Mouse (Mus musculus): ENCODE data around the gene Tgfbr3. TPM values are rescaled to one million over a fixed set of nuclear protein-coding genes. Genes with fewer than 3 reads are reported as not detected.
"Not testable (repeated sequence)": the region's sequence is repeated elsewhere in the genome, so short reads cannot be mapped to it uniquely, and the experiment has no call there.

Gene Tgfbr3
- polyA plus RNA-seq, 1 experiment from 2014 or later = 7.1 TPM

DNA sequence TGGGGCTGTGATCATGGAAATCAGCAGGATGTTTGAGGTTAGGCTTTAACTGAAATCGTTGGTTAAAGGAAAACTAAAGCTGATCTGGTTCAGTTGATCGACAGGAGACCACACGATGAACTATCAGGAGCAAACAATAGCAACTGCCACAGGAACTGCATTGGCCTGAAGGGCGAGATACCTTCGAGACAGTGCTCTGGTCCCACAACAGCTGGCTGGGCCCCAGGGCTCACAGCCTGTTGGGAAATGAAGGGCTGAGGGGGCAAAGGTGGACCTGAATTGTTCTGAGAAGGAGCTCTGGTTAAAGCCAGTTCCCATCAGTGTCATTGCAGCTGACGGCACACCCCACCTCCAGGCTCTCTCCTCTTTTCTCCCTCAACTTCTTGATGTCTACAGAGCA is 52.5 kb downstream of the Tgfbr3 start:
- ATAC-seq (ENCODE audit: low read depth) = peak; percentile 56
- Histone ChIP-seq H3K36me3 (no peaks in the 10 kb centered on the region), H3K4me3 (replicated peaks) (no peak overlapping the region), H3K9ac (peak overlapping the region; percentile 46), H3K27me3 (no peaks in the 10 kb centered on the region), H3K4me2 (peak overlapping the region; percentile 23), H3K27ac (peak overlapping the region; percentile 78), H3K4me1 (replicated peaks) (peaks cover 78% of the 10 kb centered on the region), H3K9me3 (replicated peaks) (no peaks in the 10 kb centered on the region)
- peak; percentile 40 for DNase-seq
- WGBS (ENCODE audit: insufficient replicate concordance) = 7% methylated on average over 6 of the region's 6 CpGs

- H3K4me2 ChIP-seq = no peak overlapping the region
- no peaks in the 10 kb centered on the region for H3K36me3 ChIP-seq
- no peaks in the 10 kb centered on the region for H3K27me3 ChIP-seq
- ATAC-seq (ENCODE audit: low read depth) (no peak), DNase-seq (no peak)
- WGBS (ENCODE audit: insufficient replicate concordance) = 48% methylated on average over 5 of the region's 5 CpGs
- no peak overlapping the region for H3K4me3 ChIP-seq (replicated peaks)
- peak overlapping the region; percentile 78 for H3K27ac ChIP-seq
- H3K9ac ChIP-seq = no peak overlapping the region
- H3K4me1 ChIP-seq (replicated peaks) = peaks cover 79% of the 10 kb centered on the region
- H3K9me3 ChIP-seq (replicated peaks) = no peaks in the 10 kb centered on the region
These were observed 53.4 kb downstream of the Tgfbr3 start for GRCm38 (mm10) chr5:107236039-107236438.

GRCm38 (mm10) chr5:107233366-107234354 is 55.8 kb downstream of the Tgfbr3 start:
- 30% methylated on average over 14 of the region's 14 CpGs for WGBS (ENCODE audit: insufficient replicate concordance)
- peak; percentile 66 for ATAC-seq (ENCODE audit: low read depth)
- no peak overlapping the region for H3K4me3 ChIP-seq (replicated peaks)

DNA sequence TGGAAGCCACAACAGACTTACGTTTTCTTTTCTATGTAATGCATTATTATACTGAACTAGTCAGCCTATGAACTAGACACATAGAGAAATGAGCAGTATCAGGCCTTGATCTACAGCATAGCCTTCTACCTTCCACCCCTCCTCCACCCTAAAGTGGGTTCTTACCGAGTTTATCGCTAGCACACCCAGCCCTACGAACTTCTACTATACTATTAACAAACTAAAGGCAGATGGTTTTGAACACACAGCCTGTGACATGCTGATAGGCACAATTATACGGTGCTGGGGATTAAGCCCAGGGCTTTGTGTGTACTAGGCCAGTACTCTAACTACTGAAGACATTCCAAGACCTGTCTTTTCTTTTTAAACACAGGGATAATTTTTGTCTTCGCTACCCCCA is 59.2 kb downstream of the Tgfbr3 start:
- DNase-seq = peak; percentile 50
- peak; percentile 82 for ATAC-seq (ENCODE audit: low read depth)
- Histone ChIP-seq H3K4me2 (no peak overlapping the region), H3K9me3 (replicated peaks) (no peaks in the 10 kb centered on the region), H3K27ac (no peak overlapping the region; the same call in 1 of the 2 replicates), H3K36me3 (peaks cover 8% of the 10 kb centered on the region), H3K9ac (no peak overlapping the region), H3K4me1 (replicated peaks) (peaks cover 76% of the 10 kb centered on the region), H3K4me3 (replicated peaks) (no peak overlapping the region), H3K27me3 (no peaks in the 10 kb centered on the region)
- WGBS (ENCODE audit: insufficient replicate concordance) = 41% methylated on average over 6 of the region's 6 CpGs

More at GRCm38 (mm10) chr5:107233366-107234354, 55.8 kb downstream of the Tgfbr3 start:
- no peaks in the 10 kb centered on the region for H3K9me3 ChIP-seq (replicated peaks)
- peaks cover 93% of the 10 kb centered on the region for H3K4me1 ChIP-seq (replicated peaks)
- peak overlapping the region; percentile 39; the same call in 1 of the 2 replicates for H3K9ac ChIP-seq
- H3K27ac ChIP-seq = peak overlapping the region; percentile 78
- no peaks in the 10 kb centered on the region for H3K36me3 ChIP-seq
- peak; percentile 57 for DNase-seq
- peak overlapping the region; percentile 46 for H3K4me2 ChIP-seq
- H3K27me3 ChIP-seq = no peaks in the 10 kb centered on the region

DNA sequence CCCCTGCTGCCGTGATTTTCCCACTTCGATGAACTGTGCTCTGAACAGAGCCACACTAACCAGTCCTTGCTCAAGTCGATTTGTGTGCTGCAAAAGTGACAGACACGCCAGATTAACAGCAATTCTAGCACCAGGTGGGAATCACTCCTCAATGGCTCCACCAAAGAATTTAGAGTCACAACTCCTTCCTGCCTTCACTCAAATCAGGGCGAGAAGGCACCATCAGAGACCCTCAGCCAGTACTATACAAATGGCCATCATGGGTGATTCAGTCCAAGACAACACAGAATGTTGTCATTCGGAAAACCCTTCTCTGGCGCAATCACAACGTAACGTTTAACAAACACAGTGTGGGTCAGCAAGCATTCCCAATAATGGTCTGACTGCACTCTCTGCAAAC is 60.4 kb downstream of the Tgfbr3 start:
- no peak for ATAC-seq (ENCODE audit: low read depth)
- no peaks in the 10 kb centered on the region for H3K9me3 ChIP-seq (replicated peaks)
- no peak overlapping the region for H3K4me2 ChIP-seq
- 75% methylated on average over 9 of the region's 9 CpGs for WGBS (ENCODE audit: insufficient replicate concordance)
- H3K36me3 ChIP-seq = peaks cover 8% of the 10 kb centered on the region
- H3K4me3 ChIP-seq (replicated peaks) = no peak overlapping the region
- peak overlapping the region; percentile 60 for H3K27ac ChIP-seq
- H3K4me1 ChIP-seq (replicated peaks) = peaks cover 76% of the 10 kb centered on the region
- H3K9ac ChIP-seq = no peak overlapping the region; the same call in 1 of the 2 replicates
- DNase-seq = no peak
- no peaks in the 10 kb centered on the region for H3K27me3 ChIP-seq

DNA sequence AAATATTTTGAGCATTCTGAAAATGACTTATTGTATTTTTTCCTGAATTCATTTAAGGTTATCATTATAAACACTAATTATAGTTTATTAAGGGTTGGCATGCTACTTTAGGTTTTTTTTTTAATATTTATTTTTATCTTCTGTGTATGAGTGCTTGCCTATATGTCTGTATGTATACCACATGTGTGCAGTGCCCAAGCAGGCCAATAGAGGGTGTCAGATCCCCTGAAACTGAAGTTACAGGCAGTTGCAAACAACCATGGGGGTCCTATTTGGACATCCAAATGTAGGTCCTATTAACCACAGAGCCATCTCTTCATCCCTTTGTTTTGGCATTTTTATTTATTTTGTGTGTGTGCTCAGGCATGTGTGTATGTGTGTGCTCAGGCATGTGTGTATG is 61.8 kb downstream of the Tgfbr3 start:
- no peaks in the 10 kb centered on the region for H3K9me3 ChIP-seq (replicated peaks)
- H3K4me2 ChIP-seq = no peak overlapping the region
- peaks cover 8% of the 10 kb centered on the region for H3K36me3 ChIP-seq
- H3K27me3 ChIP-seq = no peaks in the 10 kb centered on the region
- DNase-seq (no peak), ATAC-seq (ENCODE audit: low read depth) (no peak)
- no peak overlapping the region for H3K9ac ChIP-seq
- H3K4me3 ChIP-seq (replicated peaks) = no peak overlapping the region
- H3K4me1 ChIP-seq (replicated peaks) = peaks cover 77% of the 10 kb centered on the region
- no peak overlapping the region for H3K27ac ChIP-seq

DNA sequence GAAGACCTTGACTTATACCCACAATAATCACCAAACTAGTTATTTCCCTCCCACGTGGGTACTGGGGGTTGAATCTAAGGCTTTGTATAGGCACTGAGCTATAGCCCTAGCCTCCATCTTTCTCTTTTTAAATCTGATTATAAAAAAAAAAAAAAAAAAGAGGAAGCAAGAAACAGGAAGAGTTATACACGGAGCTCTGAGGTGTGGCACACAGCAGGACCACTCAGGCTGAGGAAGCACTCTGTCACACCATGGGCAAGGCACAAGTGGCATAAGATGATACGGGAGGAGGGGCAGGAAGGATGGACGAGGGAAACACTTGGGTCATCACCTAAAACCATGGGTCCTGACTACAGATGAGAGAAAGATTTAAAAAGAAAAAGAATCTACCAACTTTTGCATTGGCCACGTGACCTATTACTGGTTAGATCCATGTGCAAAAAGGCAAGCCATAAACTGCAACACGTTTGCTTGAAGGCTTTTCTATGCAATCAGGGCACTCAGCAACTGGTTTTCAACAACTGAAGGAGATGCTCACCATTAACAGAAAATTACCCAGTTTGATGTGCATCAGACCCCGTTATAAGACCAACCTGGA is 64.5 kb downstream of the Tgfbr3 start:
- Histone ChIP-seq H3K9me3 (replicated peaks) (no peaks in the 10 kb centered on the region), H3K36me3 (peaks cover 8% of the 10 kb centered on the region), H3K27me3 (no peaks in the 10 kb centered on the region), H3K9ac (no peak overlapping the region; the same call in 1 of the 2 replicates), H3K4me1 (replicated peaks) (peaks cover 78% of the 10 kb centered on the region), H3K4me2 (0 out of 2 replicates have a peak overlapping the region, but pooled peaks have one; percentile 10), H3K27ac (peak overlapping the region; percentile 16), H3K4me3 (replicated peaks) (no peak overlapping the region)
- DNase-seq = no peak
- ATAC-seq (ENCODE audit: low read depth) = peak; percentile 57; the same call in 1 of the 2 replicates
- 39% methylated on average over 7 of the region's 7 CpGs for WGBS (ENCODE audit: insufficient replicate concordance)

- Histone ChIP-seq H3K9ac (peak overlapping the region; percentile 41; the same call in 1 of the 2 replicates), H3K27ac (peak overlapping the region; percentile 43), H3K36me3 (peaks cover 8% of the 10 kb centered on the region), H3K4me3 (replicated peaks) (no peak overlapping the region), H3K27me3 (no peaks in the 10 kb centered on the region), H3K9me3 (replicated peaks) (no peaks in the 10 kb centered on the region), H3K4me2 (peak overlapping the region; percentile 21), H3K4me1 (replicated peaks) (peaks cover 78% of the 10 kb centered on the region)
- ATAC-seq (ENCODE audit: low read depth) (peak; percentile 69), DNase-seq (no peak)
- 3% methylated on average over 5 of the region's 5 CpGs for WGBS (ENCODE audit: insufficient replicate concordance)
These were observed 65.3 kb downstream of the Tgfbr3 start for GRCm38 (mm10) chr5:107224151-107224550.

GRCm38 (mm10) chr5:107223483-107223882 is 65.9 kb downstream of the Tgfbr3 start:
- 14% methylated on average over 2 of the region's 2 CpGs for WGBS (ENCODE audit: insufficient replicate concordance)
- H3K27me3 ChIP-seq; H3K36me3 ChIP-seq; ATAC-seq (ENCODE audit: low read depth); DNase-seq; H3K9me3 ChIP-seq (replicated peaks); H3K4me2 ChIP-seq; H3K4me3 ChIP-seq (replicated peaks): not testable (repeated sequence)
- Histone ChIP-seq H3K9ac (peak overlapping the region; percentile 29; the same call in 1 of the 2 replicates), H3K4me1 (replicated peaks) (peaks cover 78% of the 10 kb centered on the region), H3K27ac (0 out of 2 replicates have a peak overlapping the region, but pooled peaks have one; percentile 27)

DNA sequence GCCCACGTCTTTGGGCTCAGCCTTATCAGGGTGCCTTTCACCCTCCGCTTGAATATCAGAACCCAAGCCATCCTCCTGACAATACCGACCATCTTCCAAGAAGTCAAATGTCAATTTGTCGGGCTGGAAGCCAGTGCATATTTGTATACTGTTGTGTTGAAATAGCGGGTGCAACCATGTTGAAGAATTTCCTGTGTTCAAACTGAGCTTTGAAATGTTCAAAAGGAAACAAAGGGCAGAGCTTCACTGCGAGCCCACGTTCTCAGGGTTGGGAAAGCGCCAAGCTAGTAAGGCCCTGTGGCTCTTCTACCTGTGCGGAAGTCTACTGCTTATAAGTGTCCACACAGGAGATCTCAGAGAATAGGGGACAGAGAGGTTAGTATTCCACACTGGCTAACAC is 66.4 kb downstream of the Tgfbr3 start:
- no peaks in the 10 kb centered on the region for H3K9me3 ChIP-seq (replicated peaks)
- peaks cover 8% of the 10 kb centered on the region for H3K36me3 ChIP-seq
- no peaks in the 10 kb centered on the region for H3K27me3 ChIP-seq
- DNase-seq (no peak), ATAC-seq (ENCODE audit: low read depth) (no peak)
- peaks cover 78% of the 10 kb centered on the region for H3K4me1 ChIP-seq (replicated peaks)
- 56% methylated on average over 9 of the region's 9 CpGs for WGBS (ENCODE audit: insufficient replicate concordance)
- no peak overlapping the region for H3K9ac ChIP-seq
- H3K27ac ChIP-seq = peak overlapping the region; percentile 27
- H3K4me3 ChIP-seq (replicated peaks) = no peak overlapping the region
- no peak overlapping the region for H3K4me2 ChIP-seq

DNA sequence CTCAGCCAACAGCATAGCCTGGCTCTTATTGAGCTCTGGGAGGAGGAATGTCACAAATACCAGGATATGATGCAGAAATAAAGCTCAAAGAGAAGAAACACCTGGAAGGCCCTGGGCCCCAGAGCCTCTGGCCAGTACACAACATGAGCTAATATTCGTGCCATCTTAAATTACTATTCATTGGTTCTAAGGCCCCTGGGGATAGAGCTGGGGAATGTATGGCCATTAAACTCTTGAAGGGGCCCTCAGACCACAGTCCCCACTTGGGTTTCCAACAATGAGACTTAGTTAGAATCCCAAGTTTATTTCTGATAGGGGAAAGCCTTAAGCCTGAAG is 66.8 kb downstream of the Tgfbr3 start:
- H3K4me3 ChIP-seq (replicated peaks) = no peak overlapping the region
- DNase-seq (no peak), ATAC-seq (ENCODE audit: low read depth) (no peak)
- no peaks in the 10 kb centered on the region for H3K27me3 ChIP-seq
- no peak overlapping the region for H3K4me2 ChIP-seq
- 82% methylated on average over 1 of the region's 1 CpGs for WGBS (ENCODE audit: insufficient replicate concordance)
- no peak overlapping the region for H3K9ac ChIP-seq
- peaks cover 82% of the 10 kb centered on the region for H3K4me1 ChIP-seq (replicated peaks)
- H3K27ac ChIP-seq = peak overlapping the region; percentile 24; the same call in 1 of the 2 replicates
- H3K9me3 ChIP-seq (replicated peaks) = no peaks in the 10 kb centered on the region
- peaks cover 4% of the 10 kb centered on the region for H3K36me3 ChIP-seq

Data from liver, embryonic 13.5 days (tissue).